Comparison of ENCODE assay signal across 12 mouse cellular contexts in the genomic region with DNA sequence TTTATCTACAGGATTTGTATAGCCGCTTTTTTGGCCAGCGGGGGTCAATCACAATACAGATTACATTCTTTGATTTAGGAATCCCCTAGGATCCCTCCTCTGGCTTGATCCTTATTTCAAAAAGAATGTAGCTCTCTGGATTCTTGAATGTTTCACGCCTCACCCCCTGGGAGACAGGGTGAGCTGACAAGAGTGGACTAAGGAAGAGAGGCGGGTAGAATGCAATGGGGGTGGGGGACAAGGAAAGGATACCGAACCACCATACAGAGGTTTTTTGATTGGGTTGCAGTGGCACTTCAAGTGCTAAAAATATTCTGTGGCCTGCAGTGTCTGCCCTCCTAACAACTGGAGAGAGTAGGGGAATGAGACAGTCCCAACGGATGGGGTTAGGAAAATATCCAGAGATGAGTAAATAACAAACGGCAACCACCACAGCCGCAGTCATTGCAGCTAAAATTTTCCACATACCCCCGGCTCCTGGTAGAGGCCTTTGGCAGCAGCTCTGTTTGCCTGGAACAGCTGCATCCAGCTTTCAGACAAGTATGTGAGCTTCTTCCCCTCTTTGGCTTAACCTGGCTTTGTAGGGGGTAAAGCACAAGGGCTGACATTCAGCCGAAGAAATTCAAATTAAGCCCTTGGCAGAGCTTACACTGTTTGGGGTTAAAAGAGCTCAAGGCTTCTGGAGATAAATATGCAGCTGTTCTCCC. TPM values are rescaled to one million over a fixed set of nuclear protein-coding genes. Genes with fewer than 3 reads are reported as not detected.
DNase-seq lines count a peak whose midpoint lies in the region; ATAC-seq and TF ChIP-seq lines count a peak whose summit lies in the region.
"Had no signal": no experiment of that assay in that cellular context is flagged by ENCODE, and none has a peak within 500 bp of the region (broad histone marks: within the 10 kb centered on the region; RNA-seq: fewer than 3 reads in every experiment).

No protein-coding gene starts in this region.

- no peaks in the 10 kb centered on the region for H3K27me3 ChIP-seq in midbrain, embryonic 14.5 days (ENCODE audit: control insufficient read depth, insufficient read depth, low read length)
- peaks cover 11% of the 10 kb centered on the region; the same call in 1 of the 2 replicates for H3K27me3 ChIP-seq in midbrain, embryonic 13.5 days
- peaks cover 3% of the 10 kb centered on the region; the same call in 1 of the 2 replicates for H3K27me3 ChIP-seq in kidney, embryonic 16.5 days (ENCODE audit: insufficient read depth, low read length)
- H3K27me3 ChIP-seq in myocyte (ENCODE audit: control insufficient read depth, insufficient read depth, insufficient read length): no peaks in the 10 kb centered on the region
- H3K27me3 ChIP-seq: hindbrain, embryonic 12.5 days had no signal

- 24% methylated on average over 10 of the region's 10 CpGs for WGBS in midbrain, embryonic 14.5 days
- 30% methylated on average over 10 of the region's 10 CpGs for WGBS in midbrain, embryonic 13.5 days
- WGBS in kidney, embryonic 16.5 days: 66% methylated on average over 10 of the region's 10 CpGs

- no peak overlapping the region for H3ac ChIP-seq in myocyte (ENCODE audit: control insufficient read depth, insufficient read length)

- H3K36me3 ChIP-seq in midbrain, embryonic 14.5 days (ENCODE audit: control insufficient read depth, insufficient read depth, low read length): no peaks in the 10 kb centered on the region
- no peaks in the 10 kb centered on the region for H3K36me3 ChIP-seq in midbrain, embryonic 13.5 days
- no peaks in the 10 kb centered on the region for H3K36me3 ChIP-seq in kidney, embryonic 16.5 days (ENCODE audit: insufficient read depth, low read length)
- H3K36me3 ChIP-seq in myocyte (ENCODE audit: control insufficient read depth, insufficient read depth): no peaks in the 10 kb centered on the region
- H3K36me3 ChIP-seq: embryonic facial prominence, embryonic 12.5 days; hindbrain, embryonic 12.5 days had no signal

- no peak overlapping the region for H3K9ac ChIP-seq in midbrain, embryonic 14.5 days (replicated peaks; ENCODE audit: low read length)
- H3K9ac ChIP-seq in midbrain, embryonic 13.5 days (replicated peaks): no peak overlapping the region
- no peak overlapping the region for H3K9ac ChIP-seq in kidney, embryonic 16.5 days (replicated peaks; ENCODE audit: low read length)
- H3K9ac ChIP-seq: embryonic facial prominence, embryonic 12.5 days; hindbrain, embryonic 12.5 days had no signal

- peaks cover 18% of the 10 kb centered on the region for H3K79me2 ChIP-seq in myocyte (ENCODE audit: control insufficient read depth, insufficient read depth)

- H3K4me1 ChIP-seq in midbrain, embryonic 14.5 days (ENCODE audit: control insufficient read depth, insufficient read depth, low read length): no peaks in the 10 kb centered on the region
- peaks cover 6% of the 10 kb centered on the region; the same call in 1 of the 2 replicates for H3K4me1 ChIP-seq in midbrain, embryonic 13.5 days (replicated peaks)
- no peaks in the 10 kb centered on the region for H3K4me1 ChIP-seq in kidney, embryonic 16.5 days (ENCODE audit: insufficient read depth, low read length)
- H3K4me1 ChIP-seq: embryonic facial prominence, embryonic 12.5 days; hindbrain, embryonic 12.5 days had no signal

- peak; percentile 17 for DNase-seq in midbrain, embryonic 14.5 days
- DNase-seq in heart, adult 9 months (ENCODE audit: low spot score in 2 of 2): peak; percentile 56 to 64
- no peak for DNase-seq in MN1 (ENCODE audit: low spot score)
- no peak for DNase-seq in frontal cortex, postnatal 36 days (ENCODE audit: low spot score in 2 of 2)
- DNase-seq in cerebellum, postnatal 36 days: no peak
- DNase-seq: left cerebral cortex, postnatal 4 days; right cerebral cortex, postnatal 4 days had no signal

- no peak for TF ChIP-seq POLR2A in myocyte (IDR thresholded peaks at IDR 0.05; ENCODE audit: insufficient read length, low read depth)

- no peak overlapping the region for H3K4me2 ChIP-seq in midbrain, embryonic 14.5 days (ENCODE audit: low read length)
- no peak overlapping the region for H3K4me2 ChIP-seq in midbrain, embryonic 13.5 days (replicated peaks)
- H3K4me2 ChIP-seq in kidney, embryonic 16.5 days (replicated peaks; ENCODE audit: low read depth, low read length): no peak overlapping the region
- peak overlapping the region; percentile 69 for H3K4me2 ChIP-seq in myocyte (ENCODE audit: low read depth)
- H3K4me2 ChIP-seq: embryonic facial prominence, embryonic 12.5 days; hindbrain, embryonic 12.5 days had no signal

- H3K27ac ChIP-seq in midbrain, embryonic 14.5 days (replicated peaks; ENCODE audit: low read depth, low read length): no peak overlapping the region
- no peak overlapping the region for H3K27ac ChIP-seq in midbrain, embryonic 13.5 days
- H3K27ac ChIP-seq in kidney, embryonic 16.5 days (ENCODE audit: low read length): peak overlapping the region; percentile 34; the same call in 1 of the 2 replicates
- H3K27ac ChIP-seq: embryonic facial prominence, embryonic 12.5 days; hindbrain, embryonic 12.5 days had no signal

- H3K9me3 ChIP-seq in midbrain, embryonic 14.5 days (ENCODE audit: control insufficient read depth, low read length): no peaks in the 10 kb centered on the region
- H3K9me3 ChIP-seq in midbrain, embryonic 13.5 days: no peaks in the 10 kb centered on the region
- no peaks in the 10 kb centered on the region for H3K9me3 ChIP-seq in kidney, embryonic 16.5 days (ENCODE audit: low read length)
- H3K9me3 ChIP-seq: embryonic facial prominence, embryonic 12.5 days; hindbrain, embryonic 12.5 days had no signal

- ATAC-seq in midbrain, embryonic 14.5 days (ENCODE audit: low FRiP score, low TSS enrichment): no peak
- ATAC-seq in midbrain, embryonic 13.5 days: no peak
- no peak for ATAC-seq in kidney, embryonic 16.5 days (ENCODE audit: low FRiP score, low TSS enrichment)

- H3K4me3 ChIP-seq in midbrain, embryonic 14.5 days (replicated peaks; ENCODE audit: low read depth, low read length): no peak overlapping the region
- H3K4me3 ChIP-seq in midbrain, embryonic 13.5 days (replicated peaks): no peak overlapping the region
- H3K4me3 ChIP-seq in kidney, embryonic 16.5 days (ENCODE audit: low read length): no peak overlapping the region
- H3K4me3 ChIP-seq in myocyte: no peak overlapping the region
- H3K4me3 ChIP-seq: embryonic facial prominence, embryonic 12.5 days; hindbrain, embryonic 12.5 days had no signal

TF ChIP-seq in myocyte, 11 proteins besides CTCF, POLR2A, EP300 and RAD21:
- TF ChIP-seq POLR2AphosphoS2 (IDR thresholded peaks at IDR 0.05; ENCODE audit: insufficient read length, low read depth) (no peak), TCF3 (IDR thresholded peaks at IDR 0.05; ENCODE audit: insufficient read length, low read depth) (no peak), CEBPB (IDR thresholded peaks at IDR 0.05; ENCODE audit: insufficient read depth, poor library complexity, severe bottlenecking) (no peak), SRF (IDR thresholded peaks at IDR 0.05; ENCODE audit: control insufficient read depth, insufficient read length, low read depth) (no peak), MYOG (IDR thresholded peaks at IDR 0.05; ENCODE audit: control insufficient read depth in 1 of 3, insufficient read depth in 1 of 3, insufficient read length in 2 of 3, low read depth in 2 of 3) (peak in 2 of 3 experiments; percentile 26 to 69), USF1 (IDR thresholded peaks at IDR 0.05; ENCODE audit: low read depth) (no peak), E2F4 (IDR thresholded peaks at IDR 0.05; ENCODE audit: insufficient read depth) (no peak), MAX (IDR thresholded peaks at IDR 0.05; ENCODE audit: low read depth) (no peak), MYOD1 (IDR thresholded peaks at IDR 0.05; ENCODE audit: control insufficient read depth in 1 of 3, insufficient read length in 2 of 3, low read depth in 2 of 3) (peak; percentile 16 to 74 (median 68)), TCF12 (IDR thresholded peaks at IDR 0.05; ENCODE audit: insufficient read depth, poor library complexity, severe bottlenecking) (peak; percentile 1), REST (IDR thresholded peaks at IDR 0.05; ENCODE audit: insufficient read depth, insufficient read length) (no peak)
TF ChIP-seq in myocyte: peak in this region for 3.

RNA-seq across cellular contexts. Expression of a gene that starts 3.3 kb away (rescaled TPM):
- polyA plus RNA-seq in midbrain, embryonic 14.5 days (2014; fragmentation: Nextera tagmentation; extraction: Ambion mirVana): 2.0 TPM in 1 of 2 replicates, not detected in the other
- polyA plus RNA-seq in midbrain, embryonic 13.5 days (2015; fragmentation: Nextera tagmentation; extraction: Ambion mirVana): 1.4 and 1.6 TPM in 2 replicates
- 5.8 and 6.3 TPM in 2 replicates for polyA plus RNA-seq in kidney, embryonic 16.5 days (2015; fragmentation: Nextera tagmentation; extraction: Ambion mirVana)
- 41.2 TPM for polyA plus RNA-seq in myocyte (2012; fragmentation: generic; extraction: Trizol)

RNA-seq across cellular contexts. Expression of a gene that starts 13.3 kb away (rescaled TPM):
- 309 and 333 TPM in 2 replicates for polyA plus RNA-seq in midbrain, embryonic 14.5 days (2014; fragmentation: Nextera tagmentation; extraction: Ambion mirVana)
- 240 and 273 TPM in 2 replicates for polyA plus RNA-seq in midbrain, embryonic 13.5 days (2015; fragmentation: Nextera tagmentation; extraction: Ambion mirVana)
- 168 and 171 TPM in 2 replicates for polyA plus RNA-seq in kidney, embryonic 16.5 days (2015; fragmentation: Nextera tagmentation; extraction: Ambion mirVana)
- 19.9 TPM for polyA plus RNA-seq in myocyte (2012; fragmentation: generic; extraction: Trizol)

Comparison
In these comparisons a context has a peak if more than half of its experiments do, and no peak if none do; other contexts are left out.
1. DNase-seq: peak in midbrain, embryonic 14.5 days (single experiment) and heart, adult 9 months (2 of 2); none in MN1 (single experiment), frontal cortex, postnatal 36 days (0 of 2) and cerebellum, postnatal 36 days (0 of 2).